Mouse (Mus musculus): ENCODE measurements around the gene Maml2. TPM values are rescaled to one million over a fixed set of nuclear protein-coding genes. Genes with fewer than 3 reads are reported as not detected.

Maml2 gene
- polyA plus RNA-seq, 1 experiment from 2014 or later: 15.1 TPM

DNA sequence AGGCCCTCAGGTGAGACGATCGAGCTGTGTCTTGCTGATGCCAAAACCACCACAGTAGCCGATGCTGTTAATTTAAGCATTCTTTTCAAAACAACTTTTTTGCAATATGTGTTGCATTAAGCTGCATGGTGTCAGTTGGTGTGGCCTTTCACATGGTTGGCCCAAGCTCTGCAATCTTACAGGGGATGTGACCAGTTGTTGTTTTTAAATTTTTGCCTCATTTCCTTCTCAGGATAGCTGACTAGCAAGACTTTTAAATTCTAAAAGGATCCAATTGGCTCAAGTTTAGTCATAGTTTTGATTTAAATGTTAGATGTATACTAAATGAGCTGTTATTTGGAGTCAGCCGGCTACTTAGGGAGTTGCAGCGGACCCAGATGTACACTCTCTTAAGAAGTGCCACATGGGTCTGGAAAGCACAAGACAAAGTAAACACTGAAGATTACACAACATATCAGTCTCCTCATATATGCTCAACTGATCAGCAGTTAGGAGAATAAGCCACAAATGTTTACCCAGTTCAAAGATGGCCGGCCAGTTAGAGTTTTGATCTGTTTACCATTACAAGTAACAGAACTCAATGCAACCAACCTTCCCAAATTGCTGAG is 386.7 kb downstream of the Maml2 start:
- DNase-seq (ENCODE audit: low spot score): peak; percentile 62
- H3K27ac ChIP-seq (ENCODE audit: low read length): 0 out of 2 replicates have a peak overlapping the region, but pooled peaks have one; percentile 43
- TF ChIP-seq CTCF (IDR thresholded peaks at IDR 0.05): no peak
- no peak for TF ChIP-seq EP300 (IDR thresholded peaks at IDR 0.05)
- no peak overlapping the region for H3K4me2 ChIP-seq (replicated peaks; ENCODE audit: low read depth, low read length)
- H3K4me3 ChIP-seq (ENCODE audit: low read depth, low read length): no peak overlapping the region
- peak; percentile 57; the same call in 1 of the 2 replicates for ATAC-seq
- H3K4me1 ChIP-seq (ENCODE audit: insufficient read depth, low read depth, low read length): no peaks in the 10 kb centered on the region; the same call in 1 of the 2 replicates
- H3K9ac ChIP-seq (replicated peaks; ENCODE audit: low read depth): no peak overlapping the region
- 56% methylated on average over 6 of the region's 6 CpGs for WGBS
- H3K9me3 ChIP-seq (ENCODE audit: low read length): no peaks in the 10 kb centered on the region
- H3K36me3 ChIP-seq (ENCODE audit: insufficient read depth, low read length): no peaks in the 10 kb centered on the region
- no peaks in the 10 kb centered on the region for H3K27me3 ChIP-seq (replicated peaks; ENCODE audit: insufficient read depth, low read length)

GRCm38 (mm10) chr9:13686977-13687659 is 389.4 kb downstream of the Maml2 start:
- H3K4me2 ChIP-seq (replicated peaks; ENCODE audit: low read depth, low read length): no peak overlapping the region
- no peaks in the 10 kb centered on the region for H3K9me3 ChIP-seq (ENCODE audit: low read length)
- no peak overlapping the region for H3K4me3 ChIP-seq (ENCODE audit: low read depth, low read length)
- H3K4me1 ChIP-seq (ENCODE audit: insufficient read depth, low read depth, low read length): no peaks in the 10 kb centered on the region; the same call in 1 of the 2 replicates
- no peak overlapping the region for H3K9ac ChIP-seq (replicated peaks; ENCODE audit: low read depth)
- H3K27me3 ChIP-seq (replicated peaks; ENCODE audit: insufficient read depth, low read length): no peaks in the 10 kb centered on the region
- DNase-seq (ENCODE audit: low spot score): no peak
- WGBS: 84% methylated on average over 19 of the region's 19 CpGs
- H3K27ac ChIP-seq (ENCODE audit: low read length): no peak overlapping the region
- TF ChIP-seq EP300 (IDR thresholded peaks at IDR 0.05) (no peak), CTCF (IDR thresholded peaks at IDR 0.05) (peak; percentile 59)
- ATAC-seq: no peak
- no peaks in the 10 kb centered on the region for H3K36me3 ChIP-seq (ENCODE audit: insufficient read depth, low read length)

- H3K4me1 ChIP-seq (ENCODE audit: insufficient read depth, low read depth, low read length): no peaks in the 10 kb centered on the region; the same call in 1 of the 2 replicates
- no peak; the same call in 1 of the 2 replicates for ATAC-seq
- H3K36me3 ChIP-seq (ENCODE audit: insufficient read depth, low read length): no peaks in the 10 kb centered on the region
- H3K4me3 ChIP-seq (ENCODE audit: low read depth, low read length): no peak overlapping the region
- TF ChIP-seq CTCF (IDR thresholded peaks at IDR 0.05) (no peak), EP300 (IDR thresholded peaks at IDR 0.05) (no peak)
- WGBS: 60% methylated on average over 9 of the region's 9 CpGs
- peak; percentile 36 for DNase-seq (ENCODE audit: low spot score)
- no peaks in the 10 kb centered on the region for H3K27me3 ChIP-seq (replicated peaks; ENCODE audit: insufficient read depth, low read length)
- H3K4me2 ChIP-seq (replicated peaks; ENCODE audit: low read depth, low read length): no peak overlapping the region
- no peaks in the 10 kb centered on the region for H3K9me3 ChIP-seq (ENCODE audit: low read length)
- no peak overlapping the region for H3K9ac ChIP-seq (replicated peaks; ENCODE audit: low read depth)
- no peak overlapping the region for H3K27ac ChIP-seq (ENCODE audit: low read length)
These were observed 391.2 kb downstream of the Maml2 start for GRCm38 (mm10) chr9:13688997-13689396.

DNA sequence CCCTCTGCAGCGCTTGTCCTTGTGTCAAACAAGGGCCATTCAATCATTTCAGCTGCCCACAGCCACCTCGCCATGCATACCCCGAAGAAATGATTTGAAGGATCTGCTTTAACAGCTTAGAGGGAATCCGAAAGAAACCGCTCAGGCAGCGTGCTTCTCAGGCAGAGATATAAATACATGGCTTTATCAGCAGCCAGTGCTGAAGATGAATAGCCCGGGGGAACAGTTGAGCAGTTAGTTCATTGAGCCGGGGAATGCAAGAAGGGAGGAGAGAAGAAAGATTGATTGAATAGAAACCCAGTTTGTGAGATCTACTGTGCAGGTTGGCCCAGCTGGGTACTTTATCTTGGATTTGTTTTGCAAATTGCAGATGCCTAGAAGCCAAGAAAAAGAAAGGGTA is 392.6 kb downstream of the Maml2 start:
- no peak for TF ChIP-seq EP300 (IDR thresholded peaks at IDR 0.05)
- TF ChIP-seq CTCF (IDR thresholded peaks at IDR 0.05): no peak
- DNase-seq (ENCODE audit: low spot score) (no peak), ATAC-seq (no peak)
- Histone ChIP-seq H3K27me3 (replicated peaks; ENCODE audit: insufficient read depth, low read length) (no peaks in the 10 kb centered on the region), H3K4me2 (replicated peaks; ENCODE audit: low read depth, low read length) (no peak overlapping the region), H3K9ac (replicated peaks; ENCODE audit: low read depth) (no peak overlapping the region), H3K27ac (ENCODE audit: low read length) (no peak overlapping the region), H3K4me1 (ENCODE audit: insufficient read depth, low read depth, low read length) (peaks cover 3% of the 10 kb centered on the region), H3K4me3 (ENCODE audit: low read depth, low read length) (no peak overlapping the region), H3K36me3 (ENCODE audit: insufficient read depth, low read length) (no peaks in the 10 kb centered on the region), H3K9me3 (ENCODE audit: low read length) (no peaks in the 10 kb centered on the region)
- 41% methylated on average over 8 of the region's 8 CpGs for WGBS

DNA sequence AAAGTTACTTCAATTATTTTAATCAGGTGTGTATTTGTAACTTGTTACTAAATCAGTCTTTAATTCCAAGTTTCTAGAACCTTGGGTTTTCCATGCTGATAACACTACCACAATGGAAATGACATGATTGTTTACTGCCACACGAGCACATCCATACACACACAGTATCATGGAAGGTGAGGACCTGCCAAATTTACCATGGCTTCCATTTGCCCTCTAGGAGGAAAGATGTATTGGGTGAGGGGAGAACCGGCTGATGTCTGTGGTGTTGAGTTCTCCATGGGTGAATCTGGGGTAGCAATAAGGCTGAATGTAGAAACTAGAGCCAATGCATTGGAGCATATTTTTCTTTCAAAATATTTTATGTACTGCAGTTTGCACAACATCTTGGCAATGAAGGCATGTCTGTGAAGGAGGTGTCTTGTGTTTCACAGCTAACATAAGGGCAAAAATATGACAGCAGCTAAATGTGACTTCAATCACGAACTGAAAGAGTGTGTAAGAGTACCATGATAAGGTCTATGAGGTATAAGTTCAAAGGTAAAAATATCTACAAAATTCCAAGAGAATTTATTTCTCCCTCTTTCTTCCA is 396.0 kb downstream of the Maml2 start:
- 0 out of 2 replicates have a peak overlapping the region, but pooled peaks have one; percentile 11 for H3K4me2 ChIP-seq (replicated peaks; ENCODE audit: low read depth, low read length)
- peaks cover 7% of the 10 kb centered on the region for H3K4me1 ChIP-seq (ENCODE audit: insufficient read depth, low read depth, low read length)
- 0 out of 2 replicates have a peak overlapping the region, but pooled peaks have one; percentile 7 for H3K27ac ChIP-seq (ENCODE audit: low read length)
- no peak overlapping the region for H3K9ac ChIP-seq (replicated peaks; ENCODE audit: low read depth)
- ATAC-seq (peak; percentile 26), DNase-seq (ENCODE audit: low spot score) (peak; percentile 74)
- no peaks in the 10 kb centered on the region for H3K9me3 ChIP-seq (ENCODE audit: low read length)
- WGBS: 52% methylated on average over 3 of the region's 3 CpGs
- TF ChIP-seq EP300 (IDR thresholded peaks at IDR 0.05): no peak
- TF ChIP-seq CTCF (IDR thresholded peaks at IDR 0.05): no peak
- no peak overlapping the region for H3K4me3 ChIP-seq (ENCODE audit: low read depth, low read length)
- no peaks in the 10 kb centered on the region for H3K27me3 ChIP-seq (replicated peaks; ENCODE audit: insufficient read depth, low read length)
- no peaks in the 10 kb centered on the region for H3K36me3 ChIP-seq (ENCODE audit: insufficient read depth, low read length)

- H3K4me1 ChIP-seq (ENCODE audit: insufficient read depth, low read depth, low read length): peaks cover 7% of the 10 kb centered on the region
- DNase-seq (ENCODE audit: low spot score) (peak; percentile 72), ATAC-seq (peak; percentile 55)
- 0 out of 2 replicates have a peak overlapping the region, but pooled peaks have one; percentile 11 for H3K4me2 ChIP-seq (replicated peaks; ENCODE audit: low read depth, low read length)
- H3K9me3 ChIP-seq (ENCODE audit: low read length): no peaks in the 10 kb centered on the region
- no peak overlapping the region for H3K9ac ChIP-seq (replicated peaks; ENCODE audit: low read depth)
- H3K27me3 ChIP-seq (replicated peaks; ENCODE audit: insufficient read depth, low read length): no peaks in the 10 kb centered on the region
- TF ChIP-seq CTCF (IDR thresholded peaks at IDR 0.05) (no peak), EP300 (IDR thresholded peaks at IDR 0.05) (no peak)
- no peaks in the 10 kb centered on the region for H3K36me3 ChIP-seq (ENCODE audit: insufficient read depth, low read length)
- peak overlapping the region; percentile 7; the same call in 1 of the 2 replicates for H3K27ac ChIP-seq (ENCODE audit: low read length)
- WGBS: 33% methylated on average over 5 of the region's 5 CpGs
- no peak overlapping the region for H3K4me3 ChIP-seq (ENCODE audit: low read depth, low read length)
These were observed 396.5 kb downstream of the Maml2 start for GRCm38 (mm10) chr9:13694293-13694692.

Measured in lung, postnatal 0 days (tissue).